Mouse (Mus musculus) layer of hippocampus, postnatal 36 days (tissue): ENCODE measurements around the gene Kat6b. TPM values are rescaled to one million over a fixed set of nuclear protein-coding genes. Genes with fewer than 3 reads are reported as not detected.

Source experiments
- DNase-seq, 2 experiments: peaks; one replicate each; pipeline ENCODE4 v3.0.0; 2022
- total RNA-seq, 2 experiments: library from RNA; stranded (reverse); gene quantifications; 2 replicates each; pipeline ENCODE4 v1.2.3; 2021

The Kat6b gene
- total RNA-seq, 2 experiments from 2014 or later, result 92.1 to 93.1 TPM

GRCm38 (mm10) chr14:21523234-21523633 lies 42.0 kb downstream of the Kat6b start:
- peak in 1 of 2 experiments; percentile 21 for DNase-seq

GRCm38 (mm10) chr14:21523851-21524441 lies 42.7 kb downstream of the Kat6b start:
- no peak for DNase-seq

- no peak for DNase-seq
Observed at GRCm38 (mm10) chr14:21525674-21526073, 44.4 kb downstream of the Kat6b start.

- DNase-seq, result no peak
Observed at GRCm38 (mm10) chr14:21533566-21533965, 52.3 kb downstream of the Kat6b start.

GRCm38 (mm10) chr14:21534066-21534465 lies 52.8 kb downstream of the Kat6b start:
- no peak for DNase-seq

GRCm38 (mm10) chr14:21534542-21535272 lies 53.5 kb downstream of the Kat6b start:
- DNase-seq, result no peak

GRCm38 (mm10) chr14:21536485-21537181 lies 55.4 kb downstream of the Kat6b start:
- no peak for DNase-seq

- no peak for DNase-seq
Observed at GRCm38 (mm10) chr14:21537838-21538237, 56.6 kb downstream of the Kat6b start.

GRCm38 (mm10) chr14:21539731-21540130 lies 58.5 kb downstream of the Kat6b start:
- DNase-seq, result no peak

- DNase-seq, result no peak
Observed at GRCm38 (mm10) chr14:21540361-21540760, 59.1 kb downstream of the Kat6b start.

GRCm38 (mm10) chr14:21545529-21545928 lies 64.3 kb downstream of the Kat6b start:
- no peak for DNase-seq

- DNase-seq, result no peak
Observed at GRCm38 (mm10) chr14:21546351-21546750, 65.1 kb downstream of the Kat6b start.

- DNase-seq, result no peak
Observed at GRCm38 (mm10) chr14:21547297-21547696, 66.1 kb downstream of the Kat6b start.

GRCm38 (mm10) chr14:21547965-21548364 lies 66.7 kb downstream of the Kat6b start:
- DNase-seq, result no peak

GRCm38 (mm10) chr14:21548952-21549607 lies 67.8 kb downstream of the Kat6b start:
- DNase-seq, result no peak

GRCm38 (mm10) chr14:21549608-21550115 lies 68.4 kb downstream of the Kat6b start:
- DNase-seq, result no peak

- no peak for DNase-seq
Observed at GRCm38 (mm10) chr14:21550576-21550975, 69.3 kb downstream of the Kat6b start.

- DNase-seq, result no peak
Observed at GRCm38 (mm10) chr14:21551655-21552054, 70.4 kb downstream of the Kat6b start.

GRCm38 (mm10) chr14:21552958-21553357 lies 71.7 kb downstream of the Kat6b start:
- no peak for DNase-seq

GRCm38 (mm10) chr14:21554046-21554445 lies 72.8 kb downstream of the Kat6b start:
- DNase-seq, result no peak

- DNase-seq, result no peak
Observed at GRCm38 (mm10) chr14:21558440-21559131, 77.4 kb downstream of the Kat6b start.

GRCm38 (mm10) chr14:21559447-21559846 lies 78.2 kb downstream of the Kat6b start:
- DNase-seq, result no peak
